ENCODE assay signal across 11 mouse cellular contexts in genomic region chr10:90733632-90734031, GRCm38 (mm10).
DNase-seq lines count a peak whose midpoint lies in the region; ATAC-seq and TF ChIP-seq lines count a peak whose summit lies in the region.
"Had no signal": no experiment of that assay in that cellular context is flagged by ENCODE, and none has a peak within 500 bp of the region (broad histone marks: within the 10 kb centered on the region; RNA-seq: fewer than 3 reads in every experiment).

No protein-coding gene starts in this region.

- 29% methylated on average over 5 of the region's 5 CpGs for WGBS in forebrain, embryonic 10.5 days
- WGBS in forebrain, embryonic 15.5 days = 27% methylated on average over 5 of the region's 5 CpGs
- 29% methylated on average over 5 of the region's 5 CpGs for WGBS in liver, postnatal 0 days (ENCODE audit: insufficient replicate concordance)
- WGBS in forebrain, embryonic 13.5 days = 23% methylated on average over 5 of the region's 5 CpGs
- WGBS in midbrain, embryonic 14.5 days = 25% methylated on average over 5 of the region's 5 CpGs

- no peak overlapping the region for H3K27ac ChIP-seq in forebrain, embryonic 10.5 days
- H3K27ac ChIP-seq in forebrain, embryonic 15.5 days (replicated peaks) = no peak overlapping the region
- no peak overlapping the region for H3K27ac ChIP-seq in liver, postnatal 0 days (ENCODE audit: low read depth)
- no peak overlapping the region for H3K27ac ChIP-seq in forebrain, embryonic 13.5 days
- no peak overlapping the region for H3K27ac ChIP-seq in midbrain, embryonic 14.5 days (replicated peaks; ENCODE audit: low read depth, low read length)
- H3K27ac ChIP-seq: heart, embryonic 13.5 days; midbrain, embryonic 12.5 days had no signal

- H3K4me2 ChIP-seq in forebrain, embryonic 15.5 days (replicated peaks) = no peak overlapping the region
- H3K4me2 ChIP-seq in liver, postnatal 0 days (ENCODE audit: low read depth, low read length) = no peak overlapping the region
- no peak overlapping the region for H3K4me2 ChIP-seq in forebrain, embryonic 13.5 days
- no peak overlapping the region for H3K4me2 ChIP-seq in midbrain, embryonic 14.5 days (ENCODE audit: low read length)
- H3K4me2 ChIP-seq: heart, embryonic 13.5 days; midbrain, embryonic 12.5 days had no signal

- no peak overlapping the region for H3K9ac ChIP-seq in forebrain, embryonic 15.5 days (replicated peaks)
- no peak overlapping the region for H3K9ac ChIP-seq in liver, postnatal 0 days (replicated peaks)
- H3K9ac ChIP-seq in forebrain, embryonic 13.5 days = no peak overlapping the region
- no peak overlapping the region for H3K9ac ChIP-seq in midbrain, embryonic 14.5 days (replicated peaks; ENCODE audit: low read length)
- H3K9ac ChIP-seq: heart, embryonic 13.5 days; midbrain, embryonic 12.5 days had no signal

- TF ChIP-seq CTCF in liver, postnatal 0 days (IDR thresholded peaks at IDR 0.05; ENCODE audit: low read depth) = peak; percentile 55

- H3K27me3 ChIP-seq in forebrain, embryonic 10.5 days (ENCODE audit: poor library complexity, severe bottlenecking) = no peaks in the 10 kb centered on the region
- no peaks in the 10 kb centered on the region for H3K27me3 ChIP-seq in forebrain, embryonic 15.5 days
- H3K27me3 ChIP-seq in liver, postnatal 0 days (ENCODE audit: insufficient read depth, low read length) = no peaks in the 10 kb centered on the region
- no peaks in the 10 kb centered on the region for H3K27me3 ChIP-seq in forebrain, embryonic 13.5 days
- H3K27me3 ChIP-seq in midbrain, embryonic 14.5 days (ENCODE audit: control insufficient read depth, insufficient read depth, low read length) = no peaks in the 10 kb centered on the region
- H3K27me3 ChIP-seq: midbrain, embryonic 12.5 days had no signal

- peaks cover 8% of the 10 kb centered on the region for H3K4me1 ChIP-seq in forebrain, embryonic 10.5 days
- peaks cover 10% of the 10 kb centered on the region for H3K4me1 ChIP-seq in forebrain, embryonic 15.5 days
- H3K4me1 ChIP-seq in liver, postnatal 0 days (ENCODE audit: insufficient read depth) = no peaks in the 10 kb centered on the region
- H3K4me1 ChIP-seq in forebrain, embryonic 13.5 days = peaks cover 7% of the 10 kb centered on the region
- peaks cover 6% of the 10 kb centered on the region; the same call in 1 of the 2 replicates for H3K4me1 ChIP-seq in midbrain, embryonic 14.5 days (ENCODE audit: control insufficient read depth, insufficient read depth, low read length)
- H3K4me1 ChIP-seq: midbrain, embryonic 12.5 days had no signal

- no peaks in the 10 kb centered on the region for H3K36me3 ChIP-seq in forebrain, embryonic 10.5 days (replicated peaks)
- no peaks in the 10 kb centered on the region for H3K36me3 ChIP-seq in forebrain, embryonic 15.5 days
- H3K36me3 ChIP-seq in liver, postnatal 0 days (replicated peaks; ENCODE audit: insufficient read depth, low read length) = no peaks in the 10 kb centered on the region
- H3K36me3 ChIP-seq in forebrain, embryonic 13.5 days (ENCODE audit: poor library complexity, severe bottlenecking) = no peaks in the 10 kb centered on the region
- no peaks in the 10 kb centered on the region for H3K36me3 ChIP-seq in midbrain, embryonic 14.5 days (ENCODE audit: control insufficient read depth, insufficient read depth, low read length)
- H3K36me3 ChIP-seq: G1E; heart, embryonic 13.5 days; midbrain, embryonic 12.5 days had no signal

- H3K4me3 ChIP-seq in forebrain, embryonic 10.5 days = no peak overlapping the region
- H3K4me3 ChIP-seq in forebrain, embryonic 15.5 days = no peak overlapping the region
- H3K4me3 ChIP-seq in liver, postnatal 0 days (ENCODE audit: low read depth, low read length) = no peak overlapping the region
- no peak overlapping the region for H3K4me3 ChIP-seq in forebrain, embryonic 13.5 days
- no peak overlapping the region for H3K4me3 ChIP-seq in midbrain, embryonic 14.5 days (replicated peaks; ENCODE audit: low read depth, low read length)
- H3K4me3 ChIP-seq: heart, embryonic 13.5 days; midbrain, embryonic 12.5 days had no signal

- TF ChIP-seq EP300 in liver, postnatal 0 days (IDR thresholded peaks at IDR 0.05; ENCODE audit: low read depth) = no peak

- peak; percentile 34 for DNase-seq in forebrain, embryonic 10.5 days (ENCODE audit: extremely low spot score, low spot score)
- DNase-seq in liver, postnatal 0 days = no peak
- no peak for DNase-seq in liver
- DNase-seq in adrenal gland, postnatal 14 days = peak; percentile 49
- DNase-seq in midbrain, embryonic 14.5 days = peak; percentile 78
- DNase-seq in layer of hippocampus, adult 9-10 months (ENCODE audit: low spot score) = no peak

- ATAC-seq in forebrain, embryonic 15.5 days (replicated peaks) = no peak; the same call in 1 of the 2 replicates
- no peak for ATAC-seq in liver, postnatal 0 days
- ATAC-seq in forebrain, embryonic 13.5 days = peak; percentile 57; the same call in 1 of the 2 replicates
- no peak for ATAC-seq in midbrain, embryonic 14.5 days (ENCODE audit: low FRiP score, low TSS enrichment)

- no peaks in the 10 kb centered on the region for H3K9me3 ChIP-seq in forebrain, embryonic 10.5 days
- no peaks in the 10 kb centered on the region for H3K9me3 ChIP-seq in forebrain, embryonic 15.5 days
- no peaks in the 10 kb centered on the region for H3K9me3 ChIP-seq in liver, postnatal 0 days (ENCODE audit: low read length)
- no peaks in the 10 kb centered on the region for H3K9me3 ChIP-seq in forebrain, embryonic 13.5 days (replicated peaks)
- H3K9me3 ChIP-seq in midbrain, embryonic 14.5 days (ENCODE audit: control insufficient read depth, low read length) = no peaks in the 10 kb centered on the region
- H3K9me3 ChIP-seq: G1E; heart, embryonic 13.5 days; midbrain, embryonic 12.5 days had no signal

Comparison
In these comparisons a context has a peak if more than half of its experiments do, and no peak if none do; other contexts are left out.
1. DNase-seq: peak in forebrain, embryonic 10.5 days (single experiment), adrenal gland, postnatal 14 days (single experiment) and midbrain, embryonic 14.5 days (single experiment); none in liver, postnatal 0 days (single experiment), liver (single experiment) and layer of hippocampus, adult 9-10 months (single experiment).